Mouse (Mus musculus) intestine, embryonic 15.5 days (tissue): ENCODE data around the gene Sat2. TPM values are rescaled to one million over a fixed set of nuclear protein-coding genes. Genes with fewer than 3 reads are reported as not detected.

Experiments used
- ATAC-seq: fragments of 200-750 bp; cut with Nextera tagmentation; 2 replicates; pipeline ENCODE4 v1.8.0; 2017; ENCODE audit warnings: moderate TSS enrichment, moderate library complexity
- H3K27ac ChIP-seq: fragments of 300-500 bp; sonication (generic); 2 replicates; pipeline ENCODE4 v1.5.1; 2015; ENCODE audit warnings: mild to moderate bottlenecking, inconsistent platforms
- H3K27me3 ChIP-seq: fragments of 300-500 bp; sonication (generic); replicated peaks from 2 replicates; pipeline ENCODE4 v1.6.1; 2015; ENCODE audit warnings: inconsistent platforms
- H3K36me3 ChIP-seq: fragments of 300-500 bp; sonication (generic); 2 replicates; pipeline ENCODE4 v1.6.1; 2015; ENCODE audit warnings: inconsistent platforms
- H3K4me1 ChIP-seq: fragments of 300-500 bp; sonication (generic); replicated peaks from 2 replicates; pipeline ENCODE4 v1.6.1; 2015; ENCODE audit warnings: inconsistent platforms
- H3K4me2 ChIP-seq: fragments of 300-500 bp; sonication (generic); replicated peaks from 2 replicates; pipeline ENCODE4 v1.6.1; 2015; ENCODE audit warnings: mild to moderate bottlenecking, inconsistent platforms
- H3K4me3 ChIP-seq: fragments of 300-500 bp; sonication (generic); replicated peaks from 2 replicates; pipeline ENCODE4 v1.5.1; 2015; ENCODE audit warnings: inconsistent platforms
- H3K9ac ChIP-seq: fragments of 300-500 bp; sonication (generic); 2 replicates; pipeline ENCODE4 v1.6.1; 2015; ENCODE audit warnings: inconsistent platforms
- H3K9me3 ChIP-seq: fragments of 300-500 bp; sonication (generic); 2 replicates; pipeline ENCODE4 v1.6.1; 2016; ENCODE audit warnings: inconsistent platforms
- WGBS: fragments of 180-500 bp; shearing (Covaris S2); methylation state at CpG from one replicate; pipeline ENCODE4 v1.1.7; 2015; 5-methylcytosine and 5-hydroxymethylcytosine counted together
- polyA plus RNA-seq: library from polyadenylated mRNA; unstranded; fragments of >200 nt; fragmentation: Nextera tagmentation; extraction: Ambion mirVana; gene quantifications from 2 replicates; pipeline ENCODE4 v1.2.1, GENCODE M21; 2015

Gene Sat2
- polyA plus RNA-seq, 1 experiment from 2014 or later = 16.7 TPM

DNA sequence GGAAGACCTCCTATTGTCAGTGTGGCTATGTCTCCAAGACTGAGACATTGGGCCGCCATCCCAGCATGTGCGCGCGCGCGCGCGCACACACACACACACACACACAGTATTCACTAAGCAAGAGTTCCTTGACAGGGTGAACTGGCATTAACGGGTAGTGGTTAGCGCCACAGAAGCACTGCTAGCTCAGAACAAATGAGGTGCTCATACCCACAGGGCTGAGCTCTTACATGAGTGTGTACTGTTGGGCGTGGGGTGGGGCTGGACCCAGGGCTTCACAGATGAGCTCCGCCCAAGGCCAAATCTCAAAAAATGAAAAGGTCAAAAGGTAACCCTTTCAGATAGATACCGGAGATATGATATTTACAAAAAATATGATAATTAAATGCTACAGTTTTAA, 36.9 kb upstream of the Sat2 start:
- Histone ChIP-seq H3K36me3 (peaks cover 26% of the 10 kb centered on the region), H3K9me3 (no peaks in the 10 kb centered on the region), H3K27me3 (no peaks in the 10 kb centered on the region), H3K4me1 (peaks cover 13% of the 10 kb centered on the region), H3K4me2 (no peak overlapping the region), H3K4me3 (no peak overlapping the region), H3K9ac (no peak overlapping the region), H3K27ac (no peak overlapping the region)
- ATAC-seq = no peak
- WGBS = 96% methylated on average over 13 of the region's 13 CpGs

DNA sequence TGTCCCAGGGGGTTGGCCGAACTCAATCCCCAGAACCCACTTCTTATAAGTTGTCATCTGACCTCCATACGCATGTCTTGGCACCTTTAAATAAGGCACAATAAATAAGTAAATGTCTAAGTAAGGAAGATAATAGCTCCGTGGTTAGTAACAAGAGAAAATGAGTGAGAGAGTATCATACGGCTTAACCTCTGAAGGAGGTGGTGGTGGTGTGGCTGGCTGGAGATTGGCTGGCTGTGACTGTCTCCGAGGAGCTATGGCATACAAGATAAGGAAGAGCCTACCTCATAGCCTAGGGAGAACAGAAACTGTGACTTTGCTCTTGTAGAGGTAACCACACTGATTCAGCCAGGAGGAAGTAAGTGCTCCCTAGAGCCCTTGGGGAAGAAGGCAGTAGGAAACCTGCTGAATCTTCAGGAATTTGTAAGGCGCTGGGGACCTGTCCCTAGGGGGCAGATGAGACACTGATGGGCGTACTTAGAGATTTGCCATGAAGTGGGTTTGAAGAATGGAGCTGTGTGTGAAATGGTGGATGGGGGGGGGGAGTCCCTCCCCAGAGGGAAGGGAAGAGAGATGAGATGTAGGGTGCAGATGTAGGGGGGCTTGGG, 36.0 kb upstream of the Sat2 start:
- no peak for ATAC-seq
- Histone ChIP-seq H3K9ac (no peak overlapping the region), H3K4me2 (no peak overlapping the region), H3K36me3 (peaks cover 30% of the 10 kb centered on the region), H3K4me3 (no peak overlapping the region), H3K27me3 (no peaks in the 10 kb centered on the region), H3K27ac (no peak overlapping the region), H3K4me1 (peaks cover 13% of the 10 kb centered on the region), H3K9me3 (no peaks in the 10 kb centered on the region)
- WGBS = 76% methylated on average over 7 of the region's 7 CpGs

GRCm38 (mm10) chr11:69589207-69589834, 32.5 kb upstream of the Sat2 start:
- Histone ChIP-seq H3K27me3 (no peaks in the 10 kb centered on the region), H3K4me1 (no peaks in the 10 kb centered on the region), H3K27ac (no peak overlapping the region), H3K36me3 (peaks cover 39% of the 10 kb centered on the region), H3K9ac (no peak overlapping the region), H3K4me3 (no peak overlapping the region), H3K4me2 (no peak overlapping the region), H3K9me3 (no peaks in the 10 kb centered on the region)
- ATAC-seq = no peak
- WGBS = 89% methylated on average over 22 of the region's 22 CpGs

GRCm38 (mm10) chr11:69590622-69591021, 31.2 kb upstream of the Sat2 start:
- Histone ChIP-seq H3K9me3 (no peaks in the 10 kb centered on the region), H3K27me3 (no peaks in the 10 kb centered on the region), H3K36me3 (peaks cover 39% of the 10 kb centered on the region), H3K4me1 (no peaks in the 10 kb centered on the region), H3K4me2 (no peak overlapping the region), H3K4me3 (no peak overlapping the region), H3K27ac (no peak overlapping the region), H3K9ac (no peak overlapping the region)
- no peak for ATAC-seq
- 95% methylated on average over 8 of the region's 8 CpGs for WGBS

DNA sequence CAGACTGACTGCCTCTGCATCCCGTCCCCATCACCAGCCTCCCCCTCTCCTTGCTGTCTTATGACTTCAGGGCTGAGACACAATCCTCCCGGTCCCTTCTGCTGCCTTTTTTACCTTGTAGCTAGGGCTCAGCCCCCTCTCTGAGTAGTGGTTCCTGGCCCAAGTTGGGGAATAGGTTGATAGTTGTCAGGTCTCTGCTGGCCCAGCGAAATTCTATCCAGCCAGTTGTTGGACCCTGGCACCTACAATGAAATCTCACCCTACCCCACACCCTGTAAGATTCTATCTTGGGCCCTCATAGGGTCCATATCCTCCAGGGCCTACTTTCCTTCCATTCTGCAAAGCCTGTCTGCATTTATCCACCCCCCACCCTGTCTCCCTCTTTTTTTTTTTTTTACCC, 30.4 kb upstream of the Sat2 start:
- Histone ChIP-seq H3K36me3 (peaks cover 39% of the 10 kb centered on the region), H3K4me1 (no peaks in the 10 kb centered on the region), H3K4me2 (no peak overlapping the region), H3K9me3 (no peaks in the 10 kb centered on the region), H3K9ac (no peak overlapping the region), H3K27me3 (no peaks in the 10 kb centered on the region), H3K27ac (no peak overlapping the region), H3K4me3 (no peak overlapping the region)
- WGBS = 87% methylated on average over 3 of the region's 3 CpGs
- ATAC-seq = no peak

- H3K36me3 ChIP-seq = peaks cover 39% of the 10 kb centered on the region
- H3K4me1 ChIP-seq = no peaks in the 10 kb centered on the region
- H3K4me3 ChIP-seq = no peak overlapping the region
- ATAC-seq = no peak
- H3K9ac ChIP-seq = no peak overlapping the region
- H3K9me3 ChIP-seq = no peaks in the 10 kb centered on the region
- no peak overlapping the region for H3K4me2 ChIP-seq
- WGBS = 76% methylated on average over 7 of the region's 7 CpGs
- H3K27me3 ChIP-seq = no peaks in the 10 kb centered on the region
- no peak overlapping the region for H3K27ac ChIP-seq
Measured at GRCm38 (mm10) chr11:69591899-69592637, 29.8 kb upstream of the Sat2 start.

GRCm38 (mm10) chr11:69592799-69593198, 29.0 kb upstream of the Sat2 start:
- Histone ChIP-seq H3K4me3 (no peak overlapping the region), H3K9me3 (no peaks in the 10 kb centered on the region), H3K27ac (no peak overlapping the region), H3K4me2 (no peak overlapping the region), H3K27me3 (no peaks in the 10 kb centered on the region), H3K36me3 (peaks cover 33% of the 10 kb centered on the region), H3K4me1 (no peaks in the 10 kb centered on the region), H3K9ac (no peak overlapping the region)
- 82% methylated on average over 4 of the region's 4 CpGs for WGBS
- no peak for ATAC-seq

- no peak overlapping the region for H3K9ac ChIP-seq
- no peaks in the 10 kb centered on the region for H3K27me3 ChIP-seq
- no peak overlapping the region for H3K27ac ChIP-seq
- 96% methylated on average over 6 of the region's 6 CpGs for WGBS
- peaks cover 13% of the 10 kb centered on the region; the same call in 1 of the 2 replicates for H3K36me3 ChIP-seq
- H3K9me3 ChIP-seq = no peaks in the 10 kb centered on the region
- H3K4me1 ChIP-seq = peaks cover 7% of the 10 kb centered on the region
- no peak for ATAC-seq
- H3K4me3 ChIP-seq = no peak overlapping the region
- no peak overlapping the region for H3K4me2 ChIP-seq
Measured at GRCm38 (mm10) chr11:69594853-69595252, 27.0 kb upstream of the Sat2 start.

GRCm38 (mm10) chr11:69599436-69599835, 22.4 kb upstream of the Sat2 start:
- Histone ChIP-seq H3K27ac (0 out of 2 replicates have a peak overlapping the region, but pooled peaks have one; percentile 14), H3K4me3 (no peak overlapping the region), H3K36me3 (no peaks in the 10 kb centered on the region), H3K27me3 (peaks cover 8% of the 10 kb centered on the region; the same call in 1 of the 2 replicates), H3K9ac (no peak overlapping the region), H3K4me1 (peaks cover 36% of the 10 kb centered on the region), H3K4me2 (peak overlapping the region; percentile 28; the same call in 1 of the 2 replicates), H3K9me3 (no peaks in the 10 kb centered on the region)
- ATAC-seq = no peak
- WGBS = 11% methylated on average over 9 of the region's 9 CpGs

DNA sequence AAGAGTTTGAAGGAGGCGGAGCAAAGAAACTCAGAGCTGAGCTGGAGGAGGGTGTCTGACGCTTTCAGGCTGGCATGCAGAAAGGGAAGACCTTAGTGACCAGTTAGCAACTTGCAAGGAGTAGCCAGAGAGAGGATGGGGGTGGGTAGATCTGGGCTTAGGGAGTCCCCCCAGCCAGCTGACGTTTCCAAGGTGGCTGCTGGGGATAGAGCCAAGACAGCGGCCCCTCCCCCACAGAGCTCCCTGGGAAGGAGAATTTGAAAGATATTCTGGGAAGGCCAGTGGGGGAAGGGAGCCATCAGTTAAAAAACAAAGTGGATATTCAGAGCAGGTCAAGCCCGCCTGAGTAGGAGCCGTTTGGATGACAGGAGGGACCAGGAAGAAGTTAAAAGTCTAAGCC, 21.7 kb upstream of the Sat2 start:
- no peak overlapping the region for H3K9ac ChIP-seq
- H3K4me1 ChIP-seq = peaks cover 40% of the 10 kb centered on the region
- peak overlapping the region; percentile 28 for H3K4me2 ChIP-seq
- H3K4me3 ChIP-seq = no peak overlapping the region
- no peaks in the 10 kb centered on the region for H3K36me3 ChIP-seq
- H3K9me3 ChIP-seq = no peaks in the 10 kb centered on the region
- H3K27me3 ChIP-seq = peaks cover 11% of the 10 kb centered on the region
- peak overlapping the region; percentile 56; the same call in 1 of the 2 replicates for H3K27ac ChIP-seq
- ATAC-seq = peak; percentile 64
- WGBS = 16% methylated on average over 6 of the region's 6 CpGs

- Histone ChIP-seq H3K9me3 (no peaks in the 10 kb centered on the region), H3K9ac (no peak overlapping the region), H3K36me3 (no peaks in the 10 kb centered on the region), H3K4me1 (peaks cover 50% of the 10 kb centered on the region), H3K4me3 (no peak overlapping the region), H3K27ac (no peak overlapping the region), H3K4me2 (no peak overlapping the region), H3K27me3 (peaks cover 15% of the 10 kb centered on the region)
- WGBS = 57% methylated on average over 3 of the region's 3 CpGs
- no peak for ATAC-seq
Measured at GRCm38 (mm10) chr11:69601768-69602167, 20.1 kb upstream of the Sat2 start.

- WGBS = 86% methylated on average over 8 of the region's 8 CpGs
- no peak overlapping the region for H3K9ac ChIP-seq
- no peak overlapping the region for H3K4me3 ChIP-seq
- H3K27me3 ChIP-seq = peaks cover 15% of the 10 kb centered on the region
- no peak overlapping the region for H3K4me2 ChIP-seq
- H3K9me3 ChIP-seq = no peaks in the 10 kb centered on the region
- H3K4me1 ChIP-seq = peaks cover 50% of the 10 kb centered on the region
- no peaks in the 10 kb centered on the region for H3K36me3 ChIP-seq
- H3K27ac ChIP-seq = no peak overlapping the region
- no peak for ATAC-seq
Measured at GRCm38 (mm10) chr11:69603516-69603915, 18.3 kb upstream of the Sat2 start.
